Mouse (Mus musculus): ENCODE measurements around the gene Grsf1. TPM values are rescaled to one million over a fixed set of nuclear protein-coding genes. Genes with fewer than 3 reads are reported as not detected.

Gene Grsf1
- polyA plus RNA-seq, 1 experiment from 2014 or later = 67.6 TPM

GRCm38 (mm10) chr5:88627545-88627944 lies 48.4 kb downstream of the Grsf1 start:
- Histone ChIP-seq H3K4me2 (no peak overlapping the region), H3K27ac (no peak overlapping the region), H3K9me3 (no peaks in the 10 kb centered on the region), H3K36me3 (peaks cover 29% of the 10 kb centered on the region), H3K4me3 (replicated peaks) (no peak overlapping the region), H3K4me1 (replicated peaks) (peaks cover 13% of the 10 kb centered on the region; the same call in 1 of the 2 replicates), H3K27me3 (no peaks in the 10 kb centered on the region), H3K9ac (replicated peaks) (no peak overlapping the region)
- ATAC-seq (ENCODE audit: insufficient number of reproducible peaks, insufficient read depth, low FRiP score, low TSS enrichment, low read depth) = no peak
- 88% methylated on average over 4 of the region's 4 CpGs for WGBS

GRCm38 (mm10) chr5:88616988-88617387 lies 59.0 kb downstream of the Grsf1 start:
- no peaks in the 10 kb centered on the region for H3K4me1 ChIP-seq (replicated peaks)
- H3K9ac ChIP-seq (replicated peaks) = no peak overlapping the region
- H3K4me3 ChIP-seq (replicated peaks) = no peak overlapping the region
- WGBS = 81% methylated on average over 4 of the region's 4 CpGs
- ATAC-seq (ENCODE audit: insufficient number of reproducible peaks, insufficient read depth, low FRiP score, low TSS enrichment, low read depth) = no peak
- H3K27ac ChIP-seq = no peak overlapping the region
- H3K36me3 ChIP-seq = peaks cover 32% of the 10 kb centered on the region
- H3K9me3 ChIP-seq = no peaks in the 10 kb centered on the region
- no peaks in the 10 kb centered on the region for H3K27me3 ChIP-seq
- no peak overlapping the region for H3K4me2 ChIP-seq

GRCm38 (mm10) chr5:88614129-88614528 lies 61.8 kb downstream of the Grsf1 start:
- Histone ChIP-seq H3K4me1 (replicated peaks) (no peaks in the 10 kb centered on the region), H3K4me2 (no peak overlapping the region), H3K9ac (replicated peaks) (no peak overlapping the region), H3K27me3 (no peaks in the 10 kb centered on the region), H3K9me3 (no peaks in the 10 kb centered on the region), H3K4me3 (replicated peaks) (no peak overlapping the region), H3K27ac (no peak overlapping the region), H3K36me3 (peaks cover 21% of the 10 kb centered on the region)
- no peak for ATAC-seq (ENCODE audit: insufficient number of reproducible peaks, insufficient read depth, low FRiP score, low TSS enrichment, low read depth)
- WGBS = 97% methylated on average over 1 of the region's 1 CpGs

Other genes with a start within 250 kb of the Grsf1 start
- gene Ambn, start 220.2 kb downstream of the Grsf1 start, polyA plus RNA-seq (2016; fragmentation: Nextera tagmentation; extraction: Ambion mirVana) = 1.3 and 2.1 TPM in 2 replicates
- 0.06 and 0.50 TPM in 2 replicates for gene Enam, start 188.2 kb downstream of the Grsf1 start, polyA plus RNA-seq (2016; fragmentation: Nextera tagmentation; extraction: Ambion mirVana)
- not detected in 2 replicates for gene Jchain, start 148.3 kb downstream of the Grsf1 start, polyA plus RNA-seq (2016; fragmentation: Nextera tagmentation; extraction: Ambion mirVana)
- 71.1 and 81.0 TPM in 2 replicates for gene Utp3, start 121.7 kb downstream of the Grsf1 start, polyA plus RNA-seq (2016; fragmentation: Nextera tagmentation; extraction: Ambion mirVana)
- gene Rufy3, start 111.1 kb downstream of the Grsf1 start, polyA plus RNA-seq (2016; fragmentation: Nextera tagmentation; extraction: Ambion mirVana) = 13.8 TPM in 2 replicates
- 11.8 and 12.9 TPM in 2 replicates for gene Mob1b, start 44.7 kb upstream of the Grsf1 start, polyA plus RNA-seq (2016; fragmentation: Nextera tagmentation; extraction: Ambion mirVana)
- gene Dck, start 88.8 kb upstream of the Grsf1 start, polyA plus RNA-seq (2016; fragmentation: Nextera tagmentation; extraction: Ambion mirVana) = 70.1 and 72.6 TPM in 2 replicates
- 1.8 and 1.9 TPM in 2 replicates for gene Slc4a4, start 210.6 kb upstream of the Grsf1 start, polyA plus RNA-seq (2016; fragmentation: Nextera tagmentation; extraction: Ambion mirVana)

Measured in limb, embryonic 12.5 days (tissue).